In the genomic region with DNA sequence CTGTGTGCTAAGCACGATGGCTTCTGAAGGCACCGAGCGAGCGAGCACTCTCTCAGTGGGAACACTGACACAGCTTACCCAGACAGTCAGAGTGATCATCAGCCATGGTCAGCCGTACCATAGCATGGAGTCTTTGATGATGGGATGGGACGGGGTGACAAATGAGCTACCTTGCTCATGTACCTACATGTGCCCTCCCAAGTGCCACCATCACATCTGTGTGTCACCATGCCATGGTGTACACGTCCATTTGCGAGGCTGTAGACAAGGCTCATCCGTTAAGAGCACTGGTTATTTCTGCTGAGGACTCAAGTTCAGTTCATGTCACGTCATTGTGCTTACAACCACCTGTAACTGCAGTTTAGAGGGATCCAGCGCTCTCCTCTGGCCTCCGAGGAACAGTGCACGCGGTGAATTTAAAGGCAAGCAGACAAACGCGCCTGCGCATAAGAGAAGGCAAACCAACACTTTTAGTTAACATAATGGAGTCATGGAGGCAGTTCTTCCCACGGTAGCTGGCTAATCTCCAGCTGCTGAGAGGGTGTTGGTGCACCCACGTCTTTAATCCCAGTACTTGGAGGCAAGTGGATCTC, we compare ENCODE assay signal across 20 mouse cellular contexts. TPM values are rescaled to one million over a fixed set of nuclear protein-coding genes. Genes with fewer than 3 reads are reported as not detected.
DNase-seq lines count a peak whose midpoint lies in the region; ATAC-seq and TF ChIP-seq lines count a peak whose summit lies in the region.
"Had no signal": no experiment of that assay in that cellular context is flagged by ENCODE, and none has a peak within 500 bp of the region (broad histone marks: within the 10 kb centered on the region; RNA-seq: fewer than 3 reads in every experiment).

No protein-coding gene starts in this region.

- no peaks in the 10 kb centered on the region for H3K27me3 ChIP-seq in heart, adult 2 months (ENCODE audit: control insufficient read depth, insufficient read depth, low read length)
- H3K27me3 ChIP-seq in midbrain, postnatal 0 days (ENCODE audit: insufficient read depth, low read length): peaks cover 45% of the 10 kb centered on the region
- peaks cover 6% of the 10 kb centered on the region; the same call in 1 of the 2 replicates for H3K27me3 ChIP-seq in cerebellum, adult 2 months (ENCODE audit: control insufficient read depth, insufficient read depth, low read length)
- H3K27me3 ChIP-seq: CH12.LX; heart, embryonic 15.5 days had no signal

- no peak overlapping the region for H3K27ac ChIP-seq in heart, adult 2 months
- no peak overlapping the region for H3K27ac ChIP-seq in midbrain, postnatal 0 days (ENCODE audit: low read depth, low read length)
- H3K27ac ChIP-seq in cerebellum, adult 2 months (ENCODE audit: insufficient read depth, low read length): no peak overlapping the region
- H3K27ac ChIP-seq: embryonic facial prominence, embryonic 13.5 days; forebrain, embryonic 12.5 days; hindbrain, embryonic 10.5 days; hindbrain, embryonic 15.5 days had no signal

- no peak for DNase-seq in heart, adult 2 months
- DNase-seq in heart, adult 18-20 months: no peak
- DNase-seq in lung, postnatal 36 days: peak; percentile 35
- no peak for DNase-seq in lung, adult 18-20 months
- peak; percentile 46 for DNase-seq in ZHBTc4 (ENCODE audit: low read depth, low spot score)
- DNase-seq in midbrain, postnatal 0 days (ENCODE audit: low spot score): no peak
- no peak for DNase-seq in cerebellum, adult 2 months
- DNase-seq: adrenal gland, postnatal 10 days; cerebellum, adult 11-12 months; cerebellum, adult 9-11 months; cerebellum, postnatal 36 days; gastrocnemius, postnatal 25 days had no signal

- peak; percentile 39 for TF ChIP-seq CTCF in heart, adult 2 months (IDR thresholded peaks at IDR 0.05)
- no peak for TF ChIP-seq CTCF in midbrain, postnatal 0 days (IDR thresholded peaks at IDR 0.05)
- no peak for TF ChIP-seq CTCF in cerebellum, adult 2 months (IDR thresholded peaks at IDR 0.05; ENCODE audit: borderline replicate concordance, insufficient read depth, low read depth, low read length)

- H3K9me3 ChIP-seq in midbrain, postnatal 0 days (ENCODE audit: low read length): no peaks in the 10 kb centered on the region
- H3K9me3 ChIP-seq: embryonic facial prominence, embryonic 13.5 days; forebrain, embryonic 12.5 days; heart, embryonic 15.5 days; hindbrain, embryonic 10.5 days; hindbrain, embryonic 15.5 days had no signal

- H3K9ac ChIP-seq in heart, adult 2 months (ENCODE audit: low read depth, low read length): no peak overlapping the region
- no peak overlapping the region for H3K9ac ChIP-seq in midbrain, postnatal 0 days (replicated peaks; ENCODE audit: low read length, poor library complexity, severe bottlenecking)
- H3K9ac ChIP-seq: embryonic facial prominence, embryonic 13.5 days; forebrain, embryonic 12.5 days; heart, embryonic 15.5 days; hindbrain, embryonic 15.5 days had no signal

- intact Hi-C loops in heart, adult 2 months (cut with DNase I): loop anchor here (2.0 kb wide), 1 partner anchor 17 kb away; no protein-coding TSS in a partner anchor

- ATAC-seq in midbrain, postnatal 0 days (ENCODE audit: low FRiP score): no peak
- ATAC-seq: forebrain, embryonic 16.5 days had no signal

- H3K4me2 ChIP-seq in midbrain, postnatal 0 days (ENCODE audit: low read depth, low read length, poor library complexity, severe bottlenecking): no peak overlapping the region
- H3K4me2 ChIP-seq: embryonic facial prominence, embryonic 13.5 days; forebrain, embryonic 12.5 days; heart, embryonic 11.5 days; hindbrain, embryonic 15.5 days had no signal

- no peaks in the 10 kb centered on the region; the same call in 1 of the 2 replicates for H3K36me3 ChIP-seq in heart, adult 2 months (ENCODE audit: control insufficient read depth, insufficient read depth, low read length)
- H3K36me3 ChIP-seq in midbrain, postnatal 0 days (ENCODE audit: insufficient read depth, low read length): no peaks in the 10 kb centered on the region
- H3K36me3 ChIP-seq: embryonic facial prominence, embryonic 13.5 days; forebrain, embryonic 12.5 days; heart, embryonic 15.5 days; hindbrain, embryonic 10.5 days; hindbrain, embryonic 15.5 days had no signal

- H3K79me2 ChIP-seq in heart, adult 2 months (replicated peaks; ENCODE audit: control insufficient read depth, insufficient read depth, low read length): no peaks in the 10 kb centered on the region; the same call in 1 of the 2 replicates

- no peak overlapping the region for H3K4me3 ChIP-seq in heart, adult 2 months
- H3K4me3 ChIP-seq in midbrain, postnatal 0 days (ENCODE audit: low read depth, low read length): no peak overlapping the region
- H3K4me3 ChIP-seq in cerebellum, adult 2 months (replicated peaks; ENCODE audit: insufficient read depth, low read depth, low read length): no peak overlapping the region
- H3K4me3 ChIP-seq: embryonic facial prominence, embryonic 13.5 days; forebrain, embryonic 12.5 days; hindbrain, embryonic 10.5 days; hindbrain, embryonic 15.5 days had no signal

- no peak for TF ChIP-seq EP300 in heart, adult 2 months (IDR thresholded peaks at IDR 0.05; ENCODE audit: insufficient read depth, low read depth, low read length)

- 93% methylated on average over 19 of the region's 19 CpGs for WGBS in heart, adult 2 months
- 84% methylated on average over 19 of the region's 19 CpGs for WGBS in midbrain, postnatal 0 days
- WGBS in cerebellum, adult 2 months: 86% methylated on average over 19 of the region's 19 CpGs

- no peak for TF ChIP-seq POLR2A in heart, adult 2 months (IDR thresholded peaks at IDR 0.05; ENCODE audit: insufficient read depth, low read depth, low read length)
- no peak for TF ChIP-seq POLR2A in cerebellum, adult 2 months (IDR thresholded peaks at IDR 0.05; ENCODE audit: borderline replicate concordance, insufficient read depth, low read length)

- H3K4me1 ChIP-seq in heart, adult 2 months (ENCODE audit: control insufficient read depth, insufficient read depth, low read length): peaks cover 10% of the 10 kb centered on the region
- no peaks in the 10 kb centered on the region for H3K4me1 ChIP-seq in midbrain, postnatal 0 days (ENCODE audit: insufficient read depth, low read length)
- peaks cover 17% of the 10 kb centered on the region for H3K4me1 ChIP-seq in cerebellum, adult 2 months (ENCODE audit: control insufficient read depth, insufficient read depth, low read length)

RNA-seq across cellular contexts. Expression of gene Trim47, which starts 15.3 kb away (rescaled TPM):
- total RNA-seq in heart, adult 2 months (2021): 10 to 100 TPM; 23.1 to 28.2 TPM
- polyA plus RNA-seq in heart, adult 2 months (2012; rRNA removed): 23.7 and 29.5 TPM in 2 replicates
- total RNA-seq in heart, adult 18-20 months (2021): 10 to 100 TPM; 24.7 to 27.6 TPM
- total RNA-seq in midbrain, postnatal 0 days (2014; rRNA removed): 12.6 and 16.8 TPM in 2 replicates
- 9.0 and 11.7 TPM in 2 replicates for polyA plus RNA-seq in midbrain, postnatal 0 days (2015; fragmentation: Nextera tagmentation; extraction: Ambion mirVana)
- polyA plus RNA-seq in cerebellum, adult 2 months (2012; rRNA removed): 4.1 TPM in 2 replicates

RNA-seq across cellular contexts. Expression of gene Trim65, which starts 19.2 kb away (rescaled TPM):
- 1 to 10 TPM; 6.1 to 8.6 TPM for total RNA-seq in heart, adult 2 months (2021)
- polyA plus RNA-seq in heart, adult 2 months (2012; rRNA removed): 8.8 and 10.8 TPM in 2 replicates
- 10 to 100 TPM in 1 of 2 experiments, 1 to 10 TPM in 1; 9.6 to 10.5 TPM for total RNA-seq in heart, adult 18-20 months (2021)
- 5.7 and 7.6 TPM in 2 replicates for total RNA-seq in midbrain, postnatal 0 days (2014; rRNA removed)
- 2.3 TPM in 2 replicates for polyA plus RNA-seq in midbrain, postnatal 0 days (2015; fragmentation: Nextera tagmentation; extraction: Ambion mirVana)
- polyA plus RNA-seq in cerebellum, adult 2 months (2012; rRNA removed): 7.9 and 9.3 TPM in 2 replicates

RNA-seq across cellular contexts. Expression of gene Wbp2, which starts 24.9 kb away (rescaled TPM):
- 100 to 1,000 TPM in 1 of 2 experiments, 10 to 100 TPM in 1; 91.0 to 108 TPM for total RNA-seq in heart, adult 2 months (2021)
- polyA plus RNA-seq in heart, adult 2 months (2012; rRNA removed): 151 and 176 TPM in 2 replicates
- 100 to 1,000 TPM in 1 of 2 experiments, 10 to 100 TPM in 1; 93.3 to 109 TPM for total RNA-seq in heart, adult 18-20 months (2021)
- total RNA-seq in midbrain, postnatal 0 days (2014; rRNA removed): 119 and 150 TPM in 2 replicates
- polyA plus RNA-seq in midbrain, postnatal 0 days (2015; fragmentation: Nextera tagmentation; extraction: Ambion mirVana): 254 and 267 TPM in 2 replicates
- 509 and 539 TPM in 2 replicates for polyA plus RNA-seq in cerebellum, adult 2 months (2012; rRNA removed)

RNA-seq across cellular contexts. Expression of gene Mrpl38, which starts 27.0 kb away (rescaled TPM):
- 10 to 100 TPM; 56.8 to 59.7 TPM for total RNA-seq in heart, adult 2 months (2021)
- polyA plus RNA-seq in heart, adult 2 months (2012; rRNA removed): 42.1 and 55.5 TPM in 2 replicates
- 10 to 100 TPM; 56.8 to 66.1 TPM for total RNA-seq in heart, adult 18-20 months (2021)
- total RNA-seq in midbrain, postnatal 0 days (2014; rRNA removed): 74.3 and 100 TPM in 2 replicates
- 77.0 and 78.7 TPM in 2 replicates for polyA plus RNA-seq in midbrain, postnatal 0 days (2015; fragmentation: Nextera tagmentation; extraction: Ambion mirVana)
- 61.9 and 66.2 TPM in 2 replicates for polyA plus RNA-seq in cerebellum, adult 2 months (2012; rRNA removed)

RNA-seq across cellular contexts. Expression of gene Unc13d, which starts 33.9 kb away (rescaled TPM):
- total RNA-seq in heart, adult 2 months (2021): 1 to 10 TPM in 1 of 2 experiments, under 1 TPM in 1; 0.55 to 1.5 TPM
- polyA plus RNA-seq in heart, adult 2 months (2012; rRNA removed): 1.1 and 1.7 TPM in 2 replicates
- 1 to 10 TPM in 1 of 2 experiments, under 1 TPM in 1; 0.42 to 2.0 TPM for total RNA-seq in heart, adult 18-20 months (2021)
- 0.22 and 0.71 TPM in 2 replicates for total RNA-seq in midbrain, postnatal 0 days (2014; rRNA removed)
- 0.67 and 0.77 TPM in 2 replicates for polyA plus RNA-seq in midbrain, postnatal 0 days (2015; fragmentation: Nextera tagmentation; extraction: Ambion mirVana)
- polyA plus RNA-seq in cerebellum, adult 2 months (2012; rRNA removed): 3.8 and 5.7 TPM in 2 replicates

Comparison
In these comparisons a context has a peak if more than half of its experiments do, and no peak if none do; other contexts are left out.
1. DNase-seq: peak in lung, postnatal 36 days (single experiment) and ZHBTc4 (single experiment); none in heart, adult 2 months (0 of 2), heart, adult 18-20 months (0 of 2), lung, adult 18-20 months (0 of 2), midbrain, postnatal 0 days (single experiment) and cerebellum, adult 2 months (0 of 2).